Mouse (Mus musculus) mesoderm, embryonic 11.5 days (tissue): ENCODE measurements at regions not wholly inside any gene's neighbourhood (a gene's known extent, or its start where the extent isn't known, plus 50 kb on each side); places are given as distances from the start of the nearest gene placed in this dataset.

Source experiments
- DNase-seq: peaks from one replicate; pipeline ENCODE4 v3.0.0-alpha.2; 2012; ENCODE audit warnings: low read depth, low spot score

DNA sequence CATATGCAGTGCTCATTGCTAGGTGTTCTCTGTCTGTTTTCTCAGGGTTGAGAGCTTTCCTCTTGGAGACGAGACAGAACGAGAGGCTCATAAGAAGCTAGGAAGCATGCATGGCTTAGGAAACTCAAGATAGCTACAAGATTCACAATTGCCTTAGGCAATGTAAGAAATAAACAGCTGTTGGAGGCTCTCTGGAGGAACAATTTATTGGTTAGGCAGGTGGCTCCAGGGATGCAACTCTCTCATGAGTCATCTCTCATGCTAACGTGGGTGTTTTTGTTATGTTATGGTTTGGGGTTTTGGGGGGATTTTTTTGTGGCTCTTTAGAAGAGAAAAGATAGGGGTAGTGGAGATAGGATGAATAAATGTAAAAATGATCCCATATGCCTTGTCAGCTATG, 657.2 kb downstream of the Cdk5rap2 start:
- no peak for DNase-seq

DNA sequence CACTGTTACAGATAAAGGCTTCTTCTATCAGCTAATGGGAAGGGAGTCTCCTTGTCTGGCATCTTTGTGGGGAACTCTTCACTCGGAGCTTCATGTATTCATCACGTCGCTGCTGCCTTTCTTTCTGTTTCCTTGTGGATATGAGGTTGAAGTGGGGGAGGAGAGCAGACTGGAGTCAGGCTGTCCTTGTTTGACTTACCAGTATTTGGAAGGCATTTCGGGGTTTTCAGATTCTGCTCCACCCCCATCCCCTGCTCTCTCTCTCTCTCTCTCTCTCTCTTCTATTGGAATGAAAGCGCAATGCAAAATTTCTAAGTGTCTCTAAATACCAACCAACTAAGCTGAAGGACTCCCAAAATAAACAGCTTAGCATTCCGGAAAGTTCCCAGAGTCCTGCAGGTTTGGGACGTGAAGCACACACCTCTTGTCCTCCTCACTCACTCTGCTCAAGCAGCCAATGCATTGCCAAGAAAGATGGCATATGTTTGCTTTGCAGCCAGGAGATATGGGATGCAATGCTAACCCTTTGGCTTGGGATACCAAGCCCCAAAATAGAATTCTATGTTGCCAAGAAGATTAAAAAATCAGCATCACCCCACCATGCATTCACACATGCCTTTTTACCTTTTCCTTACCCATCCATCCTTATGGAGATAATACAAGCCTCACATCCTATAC, 670.3 kb downstream of the Cdk5rap2 start:
- no peak for DNase-seq
